Mouse (Mus musculus): ENCODE data around the gene Smad3. TPM values are rescaled to one million over a fixed set of nuclear protein-coding genes. Genes with fewer than 3 reads are reported as not detected.

The Smad3 gene
- polyA plus RNA-seq, 1 experiment = 6.1 TPM

DNA sequence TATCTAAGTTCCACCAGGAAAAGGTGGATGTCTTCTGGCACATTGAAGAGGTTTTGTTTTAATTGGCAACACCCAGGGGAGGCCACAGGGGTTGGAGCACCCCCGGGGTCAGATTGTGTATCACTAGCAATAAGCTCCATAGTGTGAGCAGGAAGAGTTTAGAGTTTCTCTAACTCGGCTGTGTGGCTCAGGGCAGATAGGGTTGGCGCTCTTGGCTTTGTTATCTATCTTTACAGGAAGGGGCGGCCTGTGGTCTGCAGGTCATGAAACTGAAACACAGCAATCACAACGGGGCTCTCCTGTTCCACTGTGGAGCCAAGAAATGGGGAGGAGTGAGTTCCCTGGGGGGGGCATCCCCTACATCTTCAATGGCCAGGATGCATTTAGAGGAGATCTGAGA lies 27.7 kb upstream of the Smad3 start:
- Histone ChIP-seq H3K4me3 (ENCODE audit: control insufficient read depth, low read depth, low read length) (no peak overlapping the region), H3K4me1 (ENCODE audit: control insufficient read depth, insufficient read depth, low read length) (peaks cover 6% of the 10 kb centered on the region), H3K36me3 (ENCODE audit: control insufficient read depth, insufficient read depth, low read length) (no peaks in the 10 kb centered on the region), H3K27me3 (ENCODE audit: control insufficient read depth, insufficient read depth, low read length) (no peaks in the 10 kb centered on the region), H3K27ac (ENCODE audit: control insufficient read depth, insufficient read depth, low read depth, low read length) (no peak overlapping the region)
- TF ChIP-seq CTCF (IDR thresholded peaks at IDR 0.05; ENCODE audit: control insufficient read depth, insufficient read depth, insufficient replicate concordance, low read depth, low read length) (no peak), POLR2A (IDR thresholded peaks at IDR 0.05; ENCODE audit: control insufficient read depth, low read depth, low read length) (no peak)

DNA sequence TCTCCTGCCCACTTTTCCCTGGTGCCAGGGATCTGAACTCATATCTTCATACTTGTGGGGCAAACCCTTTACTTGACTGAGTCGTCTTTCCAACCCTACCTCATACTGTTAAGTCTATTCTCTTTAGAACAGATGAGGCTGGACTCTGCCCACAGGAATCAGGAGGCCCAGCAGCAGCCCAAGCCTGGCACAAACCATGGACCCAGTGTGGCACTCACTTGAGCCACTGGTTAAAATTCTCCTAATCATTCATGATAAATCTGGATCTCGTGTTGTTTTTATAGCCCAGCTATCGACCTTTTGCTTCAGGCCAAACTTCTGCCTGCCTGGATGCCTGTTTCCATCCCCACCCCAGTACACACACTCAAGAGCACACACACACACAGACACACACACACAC lies 26.8 kb upstream of the Smad3 start:
- no peak for TF ChIP-seq POLR2A (IDR thresholded peaks at IDR 0.05; ENCODE audit: control insufficient read depth, low read depth, low read length)
- TF ChIP-seq CTCF (IDR thresholded peaks at IDR 0.05; ENCODE audit: control insufficient read depth, insufficient read depth, insufficient replicate concordance, low read depth, low read length) = no peak
- no peaks in the 10 kb centered on the region for H3K27me3 ChIP-seq (ENCODE audit: control insufficient read depth, insufficient read depth, low read length)
- H3K36me3 ChIP-seq (ENCODE audit: control insufficient read depth, insufficient read depth, low read length) = no peaks in the 10 kb centered on the region
- no peak overlapping the region for H3K4me3 ChIP-seq (ENCODE audit: control insufficient read depth, low read depth, low read length)
- peaks cover 10% of the 10 kb centered on the region for H3K4me1 ChIP-seq (ENCODE audit: control insufficient read depth, insufficient read depth, low read length)
- no peak overlapping the region for H3K27ac ChIP-seq (ENCODE audit: control insufficient read depth, insufficient read depth, low read depth, low read length)

DNA sequence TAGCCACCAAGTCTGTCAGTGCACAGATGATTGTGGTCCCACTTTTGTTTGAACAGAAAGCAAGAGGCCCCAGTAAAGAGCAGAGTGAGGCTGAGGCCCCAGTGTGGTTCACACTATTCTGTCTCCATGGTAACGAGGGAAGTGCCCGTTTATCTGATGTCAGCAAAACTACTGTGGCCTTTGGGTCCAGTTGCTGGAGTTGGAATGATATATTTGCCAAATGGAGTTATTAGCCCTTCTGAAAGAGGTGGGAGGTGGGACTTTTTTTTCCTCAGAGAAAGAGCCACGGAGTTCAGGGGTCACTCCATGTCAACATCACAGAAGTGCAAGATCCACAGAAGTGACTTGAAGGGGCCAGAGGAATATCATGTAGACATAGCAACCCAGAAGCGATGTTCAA lies 24.9 kb upstream of the Smad3 start:
- TF ChIP-seq POLR2A (IDR thresholded peaks at IDR 0.05; ENCODE audit: control insufficient read depth, low read depth, low read length) (no peak), CTCF (IDR thresholded peaks at IDR 0.05; ENCODE audit: control insufficient read depth, insufficient read depth, insufficient replicate concordance, low read depth, low read length) (no peak)
- Histone ChIP-seq H3K36me3 (ENCODE audit: control insufficient read depth, insufficient read depth, low read length) (no peaks in the 10 kb centered on the region), H3K4me3 (ENCODE audit: control insufficient read depth, low read depth, low read length) (peak overlapping the region; percentile 36; the same call in 1 of the 2 replicates), H3K27me3 (ENCODE audit: control insufficient read depth, insufficient read depth, low read length) (no peaks in the 10 kb centered on the region), H3K4me1 (ENCODE audit: control insufficient read depth, insufficient read depth, low read length) (peaks cover 10% of the 10 kb centered on the region), H3K27ac (ENCODE audit: control insufficient read depth, insufficient read depth, low read depth, low read length) (no peak overlapping the region)

DNA sequence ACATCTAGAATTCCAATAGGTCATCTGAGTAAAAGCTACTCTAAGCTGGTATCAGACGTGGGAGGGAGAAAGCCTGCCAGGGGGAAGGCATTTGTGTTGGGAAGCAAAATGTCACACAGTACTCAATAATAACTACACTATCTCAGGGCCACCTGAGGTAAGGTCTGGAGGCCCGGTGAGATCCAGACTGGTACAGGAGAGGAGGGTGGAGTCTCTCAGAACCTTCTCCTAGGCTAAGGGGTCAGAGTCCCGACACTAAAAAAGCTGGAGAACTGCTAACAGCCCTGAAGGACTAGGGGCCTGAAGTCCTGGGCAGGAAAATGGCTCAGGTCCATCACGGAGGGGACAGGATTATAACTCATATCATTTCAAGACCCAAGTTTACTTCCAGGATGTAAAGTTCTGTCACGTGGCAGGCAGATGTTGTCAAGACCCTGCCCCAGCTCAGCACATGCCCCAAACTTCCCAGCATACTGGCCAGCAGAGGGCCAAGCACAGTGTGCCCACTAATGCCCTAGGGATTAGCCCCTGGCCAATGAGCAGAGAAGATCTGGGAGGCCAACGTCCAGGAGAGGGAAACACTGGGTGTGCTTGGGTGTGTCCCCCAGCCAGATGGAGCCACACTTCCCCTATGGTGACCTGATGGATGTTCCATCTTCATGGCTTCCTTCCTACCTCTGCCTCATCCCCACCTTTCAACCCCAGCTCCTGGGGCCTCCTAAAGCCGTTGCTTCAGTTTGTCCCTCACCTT lies 24.1 kb upstream of the Smad3 start:
- TF ChIP-seq POLR2A (IDR thresholded peaks at IDR 0.05; ENCODE audit: control insufficient read depth, low read depth, low read length) (no peak), CTCF (IDR thresholded peaks at IDR 0.05; ENCODE audit: control insufficient read depth, insufficient read depth, insufficient replicate concordance, low read depth, low read length) (no peak)
- Histone ChIP-seq H3K36me3 (ENCODE audit: control insufficient read depth, insufficient read depth, low read length) (no peaks in the 10 kb centered on the region), H3K27ac (ENCODE audit: control insufficient read depth, insufficient read depth, low read depth, low read length) (no peak overlapping the region), H3K27me3 (ENCODE audit: control insufficient read depth, insufficient read depth, low read length) (no peaks in the 10 kb centered on the region), H3K4me1 (ENCODE audit: control insufficient read depth, insufficient read depth, low read length) (peaks cover 10% of the 10 kb centered on the region), H3K4me3 (ENCODE audit: control insufficient read depth, low read depth, low read length) (no peak overlapping the region)

DNA sequence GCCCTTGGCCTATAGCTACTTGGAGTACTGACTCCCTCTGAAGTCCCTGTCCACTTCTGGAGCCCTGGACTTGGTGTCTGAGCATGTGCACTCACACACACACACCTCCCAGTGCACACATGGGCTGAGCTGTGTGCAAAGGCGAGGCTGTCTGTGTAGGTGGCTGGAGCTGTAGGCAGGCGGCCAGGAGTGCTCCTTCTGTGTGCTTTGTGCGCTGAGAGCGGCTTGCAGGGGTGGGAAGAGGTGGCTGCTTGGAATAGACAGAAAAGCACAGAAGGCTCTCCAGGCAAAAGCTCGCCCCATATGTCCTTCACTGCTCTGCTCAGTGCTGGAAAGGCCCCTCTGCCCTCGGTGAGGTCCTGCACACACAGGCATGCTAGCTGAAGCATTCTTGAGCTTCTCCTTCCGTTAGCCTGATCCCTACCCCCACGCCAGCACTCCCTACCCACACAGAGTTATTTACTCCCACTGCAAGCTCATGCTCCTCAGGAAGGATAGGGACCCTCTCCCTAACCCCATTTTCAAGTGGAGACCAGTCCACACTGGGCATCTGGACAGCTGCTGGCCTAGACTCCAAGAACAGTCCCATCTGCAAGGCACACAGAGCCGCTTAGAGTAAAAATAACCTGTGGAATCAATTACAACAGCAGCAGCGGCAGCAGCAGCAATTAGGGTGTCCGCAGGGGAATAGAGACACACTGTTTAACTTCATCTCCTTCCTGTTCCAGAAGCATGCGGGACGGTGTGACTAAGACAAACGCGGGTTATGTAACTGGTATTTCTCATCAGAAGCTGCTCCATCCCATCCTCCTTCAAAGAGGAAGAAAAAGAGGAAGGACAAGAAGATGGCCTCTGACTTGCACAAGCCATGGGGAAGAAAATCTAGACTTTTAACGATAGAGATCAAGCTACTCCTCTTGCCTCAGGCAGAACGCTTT lies 22.4 kb upstream of the Smad3 start:
- H3K4me3 ChIP-seq (ENCODE audit: control insufficient read depth, low read depth, low read length) = no peak overlapping the region
- H3K27ac ChIP-seq (ENCODE audit: control insufficient read depth, insufficient read depth, low read depth, low read length) = no peak overlapping the region
- no peaks in the 10 kb centered on the region for H3K27me3 ChIP-seq (ENCODE audit: control insufficient read depth, insufficient read depth, low read length)
- no peak for TF ChIP-seq POLR2A (IDR thresholded peaks at IDR 0.05; ENCODE audit: control insufficient read depth, low read depth, low read length)
- no peak for TF ChIP-seq CTCF (IDR thresholded peaks at IDR 0.05; ENCODE audit: control insufficient read depth, insufficient read depth, insufficient replicate concordance, low read depth, low read length)
- H3K36me3 ChIP-seq (ENCODE audit: control insufficient read depth, insufficient read depth, low read length) = no peaks in the 10 kb centered on the region
- peaks cover 10% of the 10 kb centered on the region for H3K4me1 ChIP-seq (ENCODE audit: control insufficient read depth, insufficient read depth, low read length)

DNA sequence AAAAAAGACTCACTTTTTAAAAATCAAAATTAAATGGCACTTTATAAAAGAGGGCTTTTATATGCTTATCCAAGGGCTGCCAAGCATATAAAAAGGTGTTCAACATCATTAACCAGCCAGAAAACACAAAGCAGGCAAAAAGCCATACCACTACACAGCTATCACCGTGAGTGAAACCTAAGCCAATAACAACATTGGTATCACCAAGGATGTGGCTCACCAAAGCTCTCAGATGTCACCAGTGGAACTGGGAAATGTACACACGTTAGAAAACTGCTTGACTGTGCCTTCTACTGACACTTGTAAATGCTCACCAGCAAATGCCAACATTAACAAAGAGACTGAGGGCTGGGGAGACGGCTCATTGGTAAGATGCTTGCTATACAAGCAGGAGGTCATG lies 18.9 kb upstream of the Smad3 start:
- Histone ChIP-seq H3K27ac (ENCODE audit: control insufficient read depth, insufficient read depth, low read depth, low read length) (no peak overlapping the region), H3K4me3 (ENCODE audit: control insufficient read depth, low read depth, low read length) (no peak overlapping the region), H3K27me3 (ENCODE audit: control insufficient read depth, insufficient read depth, low read length) (no peaks in the 10 kb centered on the region), H3K36me3 (ENCODE audit: control insufficient read depth, insufficient read depth, low read length) (no peaks in the 10 kb centered on the region), H3K4me1 (ENCODE audit: control insufficient read depth, insufficient read depth, low read length) (peaks cover 4% of the 10 kb centered on the region; the same call in 1 of the 2 replicates)
- TF ChIP-seq CTCF (IDR thresholded peaks at IDR 0.05; ENCODE audit: control insufficient read depth, insufficient read depth, insufficient replicate concordance, low read depth, low read length) = no peak
- no peak for TF ChIP-seq POLR2A (IDR thresholded peaks at IDR 0.05; ENCODE audit: control insufficient read depth, low read depth, low read length)

DNA sequence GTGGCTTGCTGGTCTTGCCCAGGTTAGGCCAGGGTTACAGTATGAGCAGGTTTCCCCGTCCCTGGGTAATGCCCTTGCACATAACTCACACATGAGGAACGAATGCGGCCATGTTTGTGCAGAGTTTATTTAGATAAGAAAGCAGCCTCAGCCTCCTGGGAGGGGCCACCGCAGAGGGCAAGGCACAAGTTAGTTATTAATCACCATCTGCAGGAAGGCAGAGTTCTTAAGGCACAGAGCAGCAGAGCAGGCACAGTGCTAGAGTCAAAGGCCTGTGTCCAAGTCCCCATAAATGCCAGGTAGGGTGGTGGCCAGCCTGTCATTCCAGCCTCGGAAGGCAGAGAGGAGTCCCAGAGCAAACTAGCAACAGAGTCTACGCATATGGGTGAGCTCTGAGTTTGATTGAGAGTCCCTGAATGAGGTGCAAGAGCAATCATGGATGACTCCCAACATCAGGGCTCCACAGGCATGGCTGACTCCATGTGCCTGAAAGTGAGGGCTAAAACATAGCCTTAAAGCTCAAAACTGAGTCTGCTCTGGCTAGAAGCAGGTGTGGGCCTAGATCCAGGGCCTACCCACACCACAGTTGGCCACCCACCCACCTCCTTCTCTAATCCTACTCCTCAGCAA lies 17.2 kb upstream of the Smad3 start:
- TF ChIP-seq CTCF (IDR thresholded peaks at IDR 0.05; ENCODE audit: control insufficient read depth, insufficient read depth, insufficient replicate concordance, low read depth, low read length) (no peak), POLR2A (IDR thresholded peaks at IDR 0.05; ENCODE audit: control insufficient read depth, low read depth, low read length) (no peak)
- peaks cover 1% of the 10 kb centered on the region; the same call in 1 of the 2 replicates for H3K4me1 ChIP-seq (ENCODE audit: control insufficient read depth, insufficient read depth, low read length)
- H3K27ac ChIP-seq (ENCODE audit: control insufficient read depth, insufficient read depth, low read depth, low read length) = no peak overlapping the region
- no peaks in the 10 kb centered on the region for H3K27me3 ChIP-seq (ENCODE audit: control insufficient read depth, insufficient read depth, low read length)
- H3K4me3 ChIP-seq (ENCODE audit: control insufficient read depth, low read depth, low read length) = no peak overlapping the region
- no peaks in the 10 kb centered on the region for H3K36me3 ChIP-seq (ENCODE audit: control insufficient read depth, insufficient read depth, low read length)
